Mouse (Mus musculus) retina, postnatal 7 days (tissue): Measurements from ENCODE around the gene Vgll1.

Source experiments
- DNase-seq: peaks from one replicate; pipeline ENCODE4 v3.0.0-alpha.2; 2012; ENCODE audit warnings: low read depth, low spot score

The Vgll1 gene

GRCm38 (mm10) chrX:57087806-57088205 is at the start of gene Vgll1:
TSS of gene Vgll1 (plus strand) at chrX:57088106.
- DNase-seq: no peak

GRCm38 (mm10) chrX:57042774-57043173 is 45.1 kb upstream of the Vgll1 start, which contains the start of gene Brs3:
TSS of gene Brs3 (plus strand) at chrX:57043074.
- no peak for DNase-seq

DNA sequence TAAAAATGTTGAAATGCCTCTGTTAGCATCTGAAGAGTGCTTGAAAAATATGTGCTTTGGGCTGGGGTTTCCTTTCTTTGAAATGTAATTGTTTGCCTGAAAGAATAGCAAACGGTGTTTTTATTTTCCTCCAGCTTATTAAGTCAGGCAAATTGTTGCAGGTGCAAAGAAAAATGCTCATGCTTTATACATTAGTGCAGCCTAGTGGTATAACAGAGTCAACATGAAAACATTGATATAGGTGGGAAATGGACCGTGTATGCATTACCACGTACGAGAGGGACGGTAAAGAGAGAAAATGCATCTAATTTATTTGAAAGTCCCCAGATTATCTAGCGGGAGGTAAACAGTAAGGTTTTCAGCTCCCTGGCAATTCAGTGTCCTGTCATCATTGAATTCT is 44.0 kb upstream of the Vgll1 start:
- no peak for DNase-seq

DNA sequence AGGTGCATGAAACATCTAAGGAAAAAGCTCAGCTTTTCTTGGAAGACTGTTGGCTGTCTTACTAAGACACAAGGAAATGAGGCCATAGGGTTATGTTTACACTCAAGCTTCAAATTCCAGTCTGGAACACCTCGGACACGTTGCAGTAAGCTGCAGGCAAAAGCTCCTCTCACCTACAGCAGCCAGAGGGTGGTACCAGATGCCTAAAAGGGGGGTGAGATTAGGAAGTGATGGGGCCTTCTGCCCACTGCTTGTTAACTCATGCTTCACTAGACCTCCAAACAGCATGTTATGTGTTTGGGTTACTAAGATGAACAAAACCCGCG is 35.1 kb upstream of the Vgll1 start:
- no peak for DNase-seq

DNA sequence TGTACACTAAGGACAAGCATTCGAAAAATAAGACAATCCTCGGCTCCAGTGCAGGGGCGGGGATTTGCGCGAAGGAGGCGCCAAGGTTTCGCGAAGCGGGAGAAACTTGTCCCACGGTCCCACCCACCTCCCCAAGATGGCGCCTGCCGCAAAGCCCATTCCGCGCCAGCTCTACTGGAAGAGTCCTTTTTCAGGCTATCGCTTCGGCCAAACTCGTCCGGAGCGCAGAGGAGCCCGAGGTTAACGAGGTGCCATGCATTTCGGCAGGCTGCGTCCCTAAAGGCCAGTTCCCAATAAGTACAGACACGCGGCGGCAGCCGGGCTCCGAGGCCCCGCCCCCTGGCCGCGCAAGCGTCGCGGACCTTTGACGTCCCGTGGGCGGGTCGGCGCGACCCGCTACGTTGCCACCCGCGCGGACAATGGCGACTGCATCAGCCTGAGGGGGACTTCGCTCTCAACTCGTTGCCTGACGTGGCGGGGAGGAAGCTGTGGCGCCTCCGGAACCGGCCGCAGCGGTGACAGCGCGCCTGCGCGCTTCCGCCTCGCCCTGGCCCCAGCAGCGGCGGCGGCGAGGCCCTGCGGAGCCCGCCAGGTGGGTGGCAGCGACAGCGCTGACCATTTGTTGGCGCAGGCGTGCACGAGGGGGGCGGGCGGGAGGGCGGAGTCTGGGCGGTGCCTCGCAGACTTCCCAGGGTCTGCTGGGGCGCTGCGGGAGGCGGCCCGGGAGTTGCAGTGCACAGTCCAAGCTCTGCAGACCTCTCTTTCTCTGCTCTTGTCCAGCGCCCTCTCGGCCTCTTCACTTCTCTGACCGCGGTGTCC is 34.5 kb upstream of the Vgll1 start, which contains the start of gene Htatsf1:
Gene Htatsf1, plus strand, starts transcription at position 410 of the 819 bp plus-strand sequence.
- DNase-seq: peak; percentile 73

GRCm38 (mm10) chrX:57053993-57054385 is 33.9 kb upstream of the Vgll1 start:
- no peak for DNase-seq

DNA sequence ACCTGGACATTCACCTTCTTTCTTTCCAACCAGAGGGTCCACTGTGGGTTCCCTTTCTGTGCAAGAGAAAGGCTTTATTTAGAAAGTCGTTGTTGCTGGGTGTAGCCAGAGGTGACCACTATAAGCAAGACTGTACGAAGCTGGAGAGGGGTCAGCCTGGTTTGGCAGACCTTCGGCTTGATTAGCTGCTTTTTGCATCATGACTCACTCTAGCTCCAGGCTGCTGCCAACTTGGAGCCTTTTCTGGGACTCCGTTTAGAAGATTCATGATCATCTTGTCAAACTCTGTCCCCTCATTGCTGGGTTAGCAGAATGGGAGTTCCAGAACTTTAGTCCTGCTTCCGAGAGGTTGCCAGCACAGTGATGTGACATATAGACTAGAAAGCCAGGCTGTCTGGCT is 6.4 kb upstream of the Vgll1 start:
- no peak for DNase-seq

DNA sequence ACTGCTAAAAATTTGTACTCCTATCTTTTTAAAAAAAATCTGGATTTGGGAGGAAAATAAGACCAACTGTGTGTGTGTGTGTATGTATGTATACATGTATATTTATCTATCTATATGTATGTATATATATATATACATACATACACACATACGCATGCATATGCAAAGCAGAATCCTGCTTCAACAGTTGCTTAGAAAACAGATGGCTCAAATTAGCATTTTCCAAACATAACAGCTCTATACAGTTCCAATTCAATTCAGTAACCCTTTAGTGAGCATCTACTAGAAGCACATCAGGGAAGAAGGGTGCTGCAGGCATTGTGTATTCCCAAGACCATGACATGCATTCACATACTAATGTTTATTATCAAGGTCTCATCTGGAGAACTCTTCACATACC is 15.5 kb downstream of the Vgll1 start:
- DNase-seq: no peak

DNA sequence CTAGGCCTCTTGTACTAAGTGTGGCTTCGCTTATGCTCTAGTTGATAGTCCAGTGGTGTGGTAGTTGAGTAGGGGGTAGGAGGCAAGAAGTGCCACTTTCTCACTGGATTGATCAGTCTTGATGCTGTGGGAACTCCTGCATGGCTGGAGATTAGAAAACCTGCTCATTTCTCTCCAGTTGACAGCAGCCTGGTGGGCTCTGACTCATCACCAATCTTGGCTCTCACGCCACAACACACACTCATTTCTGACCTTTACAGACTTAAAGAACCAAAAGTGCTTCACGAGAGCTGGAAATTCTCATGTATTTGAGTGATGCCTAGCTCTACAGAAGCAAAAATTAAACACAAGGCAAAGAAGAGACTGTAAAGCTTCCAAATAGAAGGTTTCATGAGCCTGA is 19.1 kb downstream of the Vgll1 start:
- no peak for DNase-seq

GRCm38 (mm10) chrX:57118143-57118542 is 30.2 kb downstream of the Vgll1 start:
- DNase-seq: no peak

DNA sequence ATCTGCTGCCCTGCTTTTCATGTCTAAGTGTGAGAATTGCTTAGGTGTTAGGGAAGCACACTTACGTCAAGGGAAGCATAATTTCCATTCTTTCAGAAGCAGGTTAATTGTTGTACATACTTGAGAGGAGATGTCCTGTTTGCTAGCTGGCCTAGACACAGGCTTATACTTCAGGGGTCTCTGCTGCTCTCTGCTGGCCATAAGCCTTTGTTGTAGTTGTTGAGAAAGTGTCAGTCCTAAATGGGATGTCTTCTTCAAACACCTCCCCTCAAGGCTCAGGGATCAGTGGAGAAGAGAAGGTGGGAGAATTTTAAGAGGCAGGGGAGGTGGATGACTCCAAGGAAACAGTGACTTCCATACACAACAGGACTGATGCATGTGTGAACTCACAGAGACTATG is 32.9 kb downstream of the Vgll1 start:
- DNase-seq: no peak

- DNase-seq: no peak
These were observed 42.7 kb downstream of the Vgll1 start for GRCm38 (mm10) chrX:57130633-57131032.

DNA sequence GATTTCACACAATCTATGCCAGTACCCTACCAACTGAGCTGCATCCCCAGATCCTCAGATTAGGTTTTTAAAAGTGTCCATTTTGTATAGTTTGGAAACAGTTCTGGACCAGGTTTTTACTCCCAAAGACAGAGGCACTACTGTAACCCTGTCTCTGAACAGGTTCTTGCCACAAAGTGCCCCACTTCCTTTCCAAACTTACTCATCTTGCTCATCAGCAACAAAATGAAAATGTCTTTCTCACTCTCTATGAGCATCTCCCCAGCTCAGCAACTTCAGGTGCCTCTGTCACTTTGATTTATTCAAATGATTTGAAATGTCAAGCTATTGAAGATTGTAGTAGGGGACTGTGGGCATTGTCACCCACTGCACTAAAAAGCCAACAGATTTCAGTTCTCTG is 49.7 kb downstream of the Vgll1 start:
- DNase-seq: no peak

DNA sequence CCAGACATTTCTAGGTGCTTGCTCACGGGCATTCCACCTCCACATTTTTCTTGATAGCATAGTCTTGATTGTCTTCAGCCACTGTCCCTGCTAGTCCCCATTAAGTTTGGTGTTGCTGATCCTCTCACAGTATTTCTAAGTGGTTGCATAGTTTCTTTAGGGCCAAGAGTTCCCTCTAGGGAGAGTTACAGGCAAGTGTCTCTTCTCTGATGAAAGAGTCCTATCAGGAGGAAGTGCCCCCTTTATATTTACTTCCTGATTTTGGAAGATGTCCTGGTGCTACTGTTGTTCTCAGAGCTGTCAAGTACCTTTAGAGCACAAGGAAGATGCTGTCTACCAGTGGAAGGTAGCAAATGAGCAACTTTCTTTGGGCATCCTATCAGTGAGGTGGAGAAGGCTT is 65.6 kb downstream of the Vgll1 start:
- no peak for DNase-seq
